23 mouse cellular contexts compared by ENCODE assay signal in the genomic region with DNA sequence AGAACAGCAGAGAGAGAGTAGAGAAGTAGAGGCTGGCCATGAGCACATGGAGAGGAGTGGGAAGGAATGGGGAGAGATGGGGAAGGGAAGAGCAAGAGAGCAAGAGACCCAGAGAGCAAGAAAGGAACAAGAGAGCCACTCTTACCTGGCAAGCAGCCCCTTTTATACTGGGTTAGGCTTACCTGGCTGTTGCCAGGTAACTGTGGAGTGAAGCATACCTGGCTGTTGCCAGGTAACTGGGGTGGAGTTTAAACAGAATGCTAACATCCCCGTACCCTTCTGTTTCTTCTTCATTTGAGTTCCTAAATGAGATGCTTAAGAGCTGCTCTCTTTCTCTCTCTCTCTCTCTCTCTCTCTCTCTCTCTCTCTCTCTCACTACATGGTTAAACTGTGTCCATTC.
DNase-seq lines count a peak whose midpoint lies in the region; ATAC-seq and TF ChIP-seq lines count a peak whose summit lies in the region.
"Had no signal": no experiment of that assay in that cellular context is flagged by ENCODE, and none has a peak within 500 bp of the region (broad histone marks: within the 10 kb centered on the region; RNA-seq: fewer than 3 reads in every experiment).

No protein-coding gene starts in this region.

- no peak for TF ChIP-seq POLR2A in testis, adult 2 months (IDR thresholded peaks at IDR 0.05; ENCODE audit: control insufficient read depth, low read depth, low read length)

- peak; percentile 35 for DNase-seq in heart, adult 11 months
- no peak for DNase-seq in heart, postnatal 10 days
- DNase-seq in lung, postnatal 4 days: no peak
- DNase-seq in testis, postnatal 10 days (ENCODE audit: low spot score): no peak
- DNase-seq in right cerebral cortex, postnatal 10 days (ENCODE audit: low spot score in 2 of 2): no peak
- DNase-seq: adrenal gland, postnatal 10 days; adrenal gland, postnatal 36 days; B cell, adult 2 months; cerebellum, adult 18-20 months; cerebellum, adult 9-10 months; cerebellum, postnatal 14 days; gastrocnemius, postnatal 25 days; heart, adult 2 months had no signal

- no peaks in the 10 kb centered on the region for H3K4me1 ChIP-seq in lung, embryonic 16.5 days (replicated peaks; ENCODE audit: control insufficient read depth, insufficient read depth, low read length)
- no peaks in the 10 kb centered on the region; the same call in 1 of the 2 replicates for H3K4me1 ChIP-seq in testis, adult 2 months (ENCODE audit: control insufficient read depth, insufficient read depth, low read length)
- H3K4me1 ChIP-seq: hindbrain, embryonic 12.5 days; hindbrain, embryonic 15.5 days had no signal

- H3K4me2 ChIP-seq in lung, embryonic 16.5 days (ENCODE audit: low read depth, low read length): no peak overlapping the region
- H3K4me2 ChIP-seq: heart, embryonic 13.5 days; hindbrain, embryonic 12.5 days; hindbrain, embryonic 15.5 days had no signal

- no peaks in the 10 kb centered on the region for H3K9me3 ChIP-seq in lung, embryonic 16.5 days (ENCODE audit: control insufficient read depth, low read length)
- H3K9me3 ChIP-seq: G1E; heart, embryonic 10.5 days; heart, embryonic 13.5 days; hindbrain, embryonic 12.5 days; hindbrain, embryonic 15.5 days had no signal

- H3K9ac ChIP-seq in lung, embryonic 16.5 days (ENCODE audit: low read length): no peak overlapping the region
- H3K9ac ChIP-seq: heart, embryonic 13.5 days; hindbrain, embryonic 12.5 days; hindbrain, embryonic 15.5 days had no signal

- H3K27ac ChIP-seq in lung, embryonic 16.5 days (ENCODE audit: low read length): no peak overlapping the region
- H3K27ac ChIP-seq in testis, adult 2 months (ENCODE audit: control insufficient read depth, insufficient read depth, low read depth, low read length): no peak overlapping the region
- H3K27ac ChIP-seq: heart, adult 2 months; heart, embryonic 10.5 days; heart, embryonic 13.5 days; hindbrain, embryonic 12.5 days; hindbrain, embryonic 15.5 days had no signal

- WGBS in lung, embryonic 16.5 days: 37% methylated on average over 1 of the region's 1 CpGs

- intact Hi-C loops in heart, postnatal 10 days (cut with DNase I): no loop called here

- H3K36me3 ChIP-seq in lung, embryonic 16.5 days (ENCODE audit: control insufficient read depth, insufficient read depth, low read length): no peaks in the 10 kb centered on the region
- H3K36me3 ChIP-seq in testis, adult 2 months (ENCODE audit: control insufficient read depth, insufficient read depth, low read length): no peaks in the 10 kb centered on the region
- H3K36me3 ChIP-seq: G1E; heart, embryonic 10.5 days; heart, embryonic 13.5 days; hindbrain, embryonic 12.5 days; hindbrain, embryonic 15.5 days had no signal

- TF ChIP-seq CTCF in testis, adult 2 months (IDR thresholded peaks at IDR 0.05; ENCODE audit: control insufficient read depth, insufficient read depth, insufficient replicate concordance, low read depth, low read length): no peak

- H3K27me3 ChIP-seq in lung, embryonic 16.5 days (ENCODE audit: control insufficient read depth, insufficient read depth, low read depth, low read length): no peaks in the 10 kb centered on the region
- no peaks in the 10 kb centered on the region for H3K27me3 ChIP-seq in testis, adult 2 months (ENCODE audit: control insufficient read depth, insufficient read depth, low read length)
- H3K27me3 ChIP-seq: CH12.LX; heart, embryonic 13.5 days; hindbrain, embryonic 12.5 days; hindbrain, embryonic 15.5 days; Patski had no signal

- ATAC-seq in lung, embryonic 16.5 days (ENCODE audit: low read depth): peak; percentile 61; the same call in 1 of the 2 replicates
- ATAC-seq: forebrain, embryonic 14.5 days; Patski had no signal

- no peak overlapping the region for H3K4me3 ChIP-seq in lung, embryonic 16.5 days (ENCODE audit: low read length)
- peak overlapping the region; percentile 77 for H3K4me3 ChIP-seq in testis, adult 2 months (ENCODE audit: control insufficient read depth, low read depth, low read length)
- H3K4me3 ChIP-seq: heart, adult 2 months; heart, embryonic 10.5 days; heart, embryonic 13.5 days; hindbrain, embryonic 12.5 days; hindbrain, embryonic 15.5 days had no signal
